Mouse (Mus musculus): ENCODE measurements at regions not wholly inside any gene's neighbourhood (a gene's known extent, or its start where the extent isn't known, plus 50 kb on each side); places are given as distances from the start of the nearest gene placed in this dataset.

DNA sequence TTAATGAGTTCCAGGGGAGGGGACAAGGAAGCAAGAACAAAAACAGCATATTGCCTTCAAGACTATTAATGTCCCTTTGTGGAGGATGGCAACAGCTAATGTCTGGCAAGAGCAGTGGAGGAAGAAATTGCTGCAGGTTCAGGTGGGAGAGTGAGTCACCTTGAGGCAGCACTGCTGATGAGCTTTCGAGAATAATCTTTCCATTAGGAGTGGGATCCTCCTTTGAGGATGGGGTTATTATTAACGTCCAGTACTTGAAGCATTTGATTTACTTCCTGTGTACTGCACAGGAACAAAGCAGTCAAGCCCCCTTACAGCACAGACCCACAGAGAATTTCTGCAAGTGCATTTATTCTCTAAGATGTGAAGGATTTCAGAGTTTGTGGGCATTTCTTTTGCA lies 671.2 kb upstream of the Stxbp6 start:
- no peak for DNase-seq (ENCODE audit: low spot score)

DNA sequence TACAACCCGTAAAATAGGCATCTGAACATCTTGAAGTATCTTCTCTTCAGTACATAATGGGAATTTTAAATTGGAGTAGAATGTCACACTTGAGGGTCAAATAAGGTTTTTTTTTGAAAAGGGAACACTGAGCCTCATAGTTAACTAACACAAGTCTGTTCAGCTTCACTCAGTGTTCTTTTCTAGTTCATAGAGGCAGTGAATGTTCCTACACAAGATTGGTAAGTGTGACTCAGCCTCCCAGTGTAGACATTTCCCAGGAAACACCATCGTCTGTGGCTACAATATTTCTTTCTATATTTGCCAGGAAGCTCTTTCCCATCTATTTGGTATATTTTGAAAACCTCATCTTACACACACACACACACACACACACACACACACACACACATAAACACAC lies 670.1 kb upstream of the Stxbp6 start:
- DNase-seq (ENCODE audit: low spot score), result no peak

DNA sequence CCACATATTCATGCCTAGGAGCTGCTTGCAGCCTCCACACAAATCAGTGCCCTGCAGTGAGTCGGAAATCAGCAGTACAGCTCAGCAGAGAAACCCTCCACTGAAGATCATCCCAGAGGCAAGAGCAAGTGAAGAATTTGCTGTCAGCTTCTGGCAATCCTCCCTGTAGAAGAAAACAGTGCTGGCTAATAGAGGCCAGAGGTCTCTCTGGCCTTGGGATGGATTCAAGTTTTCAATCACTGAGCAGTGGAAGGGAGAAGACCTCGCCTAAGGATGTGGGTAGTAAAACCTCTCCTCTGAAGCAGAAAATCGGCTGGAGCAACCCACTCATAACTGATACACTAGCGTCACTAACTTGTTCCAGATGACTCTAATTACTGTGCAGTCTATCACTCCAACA lies 659.2 kb upstream of the Stxbp6 start:
- DNase-seq (ENCODE audit: low spot score), result no peak

DNA sequence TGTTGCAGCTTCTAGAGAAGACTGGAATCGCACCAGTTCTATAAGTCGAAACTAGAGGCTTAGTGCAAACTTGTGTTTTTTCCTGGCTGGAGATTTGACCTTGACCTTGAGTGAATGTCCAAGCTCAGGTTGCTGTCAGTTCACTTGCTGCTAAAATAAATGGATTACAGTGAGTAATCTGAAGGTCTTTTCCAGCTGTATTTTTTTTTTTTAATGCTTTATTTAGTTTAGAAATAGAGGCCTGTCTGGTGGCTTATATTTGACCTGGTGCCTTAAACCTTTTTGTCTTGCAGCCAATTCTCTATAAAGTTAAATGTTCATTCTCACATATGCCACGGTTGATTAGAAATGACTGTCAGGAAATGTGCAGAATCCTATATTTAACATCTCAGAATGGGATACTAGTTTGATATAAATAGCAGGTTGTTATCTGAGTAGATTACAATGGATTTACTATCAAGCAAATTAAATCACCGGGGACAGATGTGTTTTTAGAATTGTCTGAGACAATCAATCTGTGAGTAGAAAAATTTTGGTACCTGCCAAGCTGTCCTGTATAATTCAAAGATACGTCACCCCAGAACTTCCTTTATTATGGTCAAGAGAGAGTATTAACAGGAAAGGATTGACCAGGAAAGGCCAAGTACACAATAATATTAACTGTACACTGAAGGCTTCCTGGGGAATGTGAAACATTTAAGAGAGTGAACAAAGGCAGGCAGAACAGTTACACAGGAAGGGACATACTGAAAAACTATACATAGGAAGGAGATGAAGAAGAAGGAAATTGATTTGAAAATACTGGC lies 650.3 kb upstream of the Stxbp6 start:
- no peak for DNase-seq (ENCODE audit: low spot score)

DNA sequence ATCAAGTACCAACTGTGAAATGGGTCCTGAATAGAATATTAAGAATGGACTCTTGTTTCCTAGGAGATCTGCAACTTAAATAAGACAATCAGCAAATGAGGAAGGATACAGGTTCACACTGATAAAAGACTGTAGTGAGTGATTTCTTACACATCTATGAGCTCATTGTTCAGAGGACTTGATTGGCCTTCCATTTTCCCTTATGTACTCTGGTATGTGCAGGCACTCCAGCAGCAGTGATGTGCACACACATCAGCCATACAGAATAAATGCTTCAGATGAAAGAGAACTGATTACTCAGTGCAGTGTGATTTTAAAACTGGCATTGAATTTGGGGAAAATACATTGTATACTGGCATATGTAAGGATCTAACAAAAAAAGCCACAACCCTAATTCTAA lies 636.8 kb upstream of the Stxbp6 start:
- DNase-seq (ENCODE audit: low spot score), result no peak

DNA sequence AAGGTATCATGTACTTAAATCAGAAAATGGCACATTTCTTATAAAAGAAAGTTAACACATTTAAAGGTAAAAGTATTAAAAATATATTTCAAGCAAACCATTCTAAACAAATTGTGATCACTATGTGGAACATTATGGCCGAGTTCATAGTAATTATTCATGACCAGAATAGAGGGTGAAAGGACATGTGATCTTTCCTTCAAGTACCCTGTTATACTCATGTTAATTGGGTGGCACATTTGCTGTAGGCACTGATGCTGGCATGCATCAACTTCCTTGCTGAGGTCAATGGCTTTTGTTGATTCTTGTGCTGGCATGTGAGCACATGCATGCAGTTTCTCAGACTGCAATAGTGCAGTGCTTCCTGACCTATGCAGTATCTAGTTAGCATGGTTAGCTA lies 636.3 kb upstream of the Stxbp6 start:
- no peak for DNase-seq (ENCODE audit: low spot score)

DNA sequence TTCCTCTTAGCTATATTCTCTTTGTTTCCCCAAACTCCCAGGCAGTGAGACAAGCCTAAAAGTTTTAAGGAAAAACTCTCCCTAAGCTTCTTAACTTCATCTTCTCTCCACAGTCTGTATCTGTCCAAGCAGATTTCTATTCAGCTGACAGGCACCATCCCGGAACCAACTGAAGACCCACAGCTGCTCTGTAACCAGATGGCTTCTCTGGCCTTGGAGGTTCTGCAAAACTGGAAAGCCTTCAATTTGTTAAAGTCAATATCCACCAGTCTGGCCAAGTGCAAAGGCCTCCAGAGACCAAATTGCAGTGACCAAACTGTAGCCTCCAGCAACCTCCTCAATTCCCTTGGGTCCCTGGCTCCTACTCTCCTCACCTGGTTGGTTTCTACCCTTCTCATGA lies 614.8 kb upstream of the Stxbp6 start:
- no peak for DNase-seq (ENCODE audit: low spot score)

DNA sequence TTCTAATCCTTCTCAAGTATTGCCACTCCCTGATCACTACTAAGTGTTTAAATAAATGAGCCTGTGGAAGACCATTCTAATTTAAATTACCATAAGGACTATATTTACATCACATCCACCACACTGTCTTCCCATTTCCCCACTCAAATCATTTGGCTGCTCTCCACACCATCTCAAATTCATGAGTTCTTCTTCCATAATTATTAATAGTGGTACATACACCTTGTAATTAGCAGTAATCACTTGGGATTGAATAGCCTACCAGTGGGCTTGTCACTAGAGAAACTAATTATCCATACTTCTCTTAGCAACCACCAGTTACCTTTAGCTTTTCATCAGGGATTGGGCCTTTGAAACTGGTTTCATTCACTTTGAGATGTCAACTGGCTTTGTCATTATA lies 612.3 kb upstream of the Stxbp6 start:
- DNase-seq (ENCODE audit: low spot score), result no peak

DNA sequence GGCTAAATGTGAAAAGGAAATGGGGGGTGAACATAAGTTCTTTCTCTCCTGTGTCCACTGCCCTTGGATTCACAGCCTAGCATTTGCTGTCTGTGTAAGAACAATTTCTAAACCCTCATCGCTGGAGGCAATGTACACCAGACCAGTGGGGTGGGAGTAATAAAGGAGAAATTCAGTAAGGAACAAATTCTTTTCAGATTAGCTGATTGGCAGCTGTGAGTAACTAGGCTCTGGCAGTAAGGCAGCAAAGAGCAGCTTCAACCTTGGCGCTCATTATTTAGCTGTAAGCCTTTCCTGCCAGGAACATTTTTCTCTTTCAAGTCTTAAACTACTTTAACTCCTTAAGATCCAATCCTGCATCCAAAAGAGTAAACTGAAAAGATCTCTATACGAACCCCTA lies 597.9 kb upstream of the Stxbp6 start:
- no peak for DNase-seq (ENCODE audit: low spot score)

DNA sequence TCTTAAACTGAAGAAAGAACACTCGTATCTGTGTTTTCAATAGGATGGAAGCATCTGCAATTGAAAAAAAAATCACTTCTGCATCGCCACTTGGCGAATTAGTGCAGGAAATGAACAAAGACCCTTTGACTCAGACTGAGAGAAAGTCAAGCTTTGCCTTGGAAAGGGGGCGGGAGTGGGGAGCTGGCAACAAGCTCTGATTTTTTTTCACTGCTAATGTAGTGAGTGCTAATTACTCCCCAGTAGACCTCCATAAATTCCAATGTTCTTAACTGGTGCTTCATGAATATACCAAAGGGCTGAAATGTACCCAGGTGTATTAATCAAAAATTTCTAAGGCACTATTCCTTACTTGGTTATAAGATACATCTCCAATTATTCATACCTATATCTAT lies 597.0 kb upstream of the Stxbp6 start:
- no peak for DNase-seq (ENCODE audit: low spot score)

DNA sequence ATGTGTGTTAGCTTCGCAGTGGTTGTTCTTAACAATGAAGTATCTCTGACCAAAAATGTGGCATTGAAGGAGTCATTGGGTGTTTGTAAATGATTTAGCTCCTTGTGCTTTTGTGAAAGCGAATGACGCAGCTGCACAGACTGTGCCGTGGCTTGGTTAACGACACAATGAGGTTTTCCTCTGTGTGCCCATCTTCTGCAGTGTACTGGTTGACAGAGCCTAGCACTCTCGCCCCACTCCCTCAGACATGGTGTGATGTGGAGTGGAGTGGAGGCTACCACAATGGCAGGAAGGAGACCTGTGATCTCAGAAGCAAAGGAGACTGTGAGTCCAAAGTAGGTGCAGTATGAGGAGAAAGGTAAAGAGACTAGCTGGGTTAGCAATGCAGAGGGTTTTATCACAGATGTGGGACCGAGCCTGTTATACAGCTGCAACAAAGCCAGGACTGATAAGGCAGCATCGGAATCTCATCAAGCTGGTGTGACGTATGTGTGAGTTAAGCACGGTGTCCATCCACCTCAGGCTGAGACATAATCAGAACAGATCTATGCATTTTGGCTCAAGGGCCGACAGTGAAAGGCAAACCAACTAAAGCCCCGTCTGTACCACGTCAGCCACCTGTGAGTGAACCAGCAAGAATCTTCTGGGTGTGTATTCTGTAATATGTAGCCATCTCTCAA lies 596.5 kb upstream of the Stxbp6 start:
- DNase-seq (ENCODE audit: low spot score), result no peak

DNA sequence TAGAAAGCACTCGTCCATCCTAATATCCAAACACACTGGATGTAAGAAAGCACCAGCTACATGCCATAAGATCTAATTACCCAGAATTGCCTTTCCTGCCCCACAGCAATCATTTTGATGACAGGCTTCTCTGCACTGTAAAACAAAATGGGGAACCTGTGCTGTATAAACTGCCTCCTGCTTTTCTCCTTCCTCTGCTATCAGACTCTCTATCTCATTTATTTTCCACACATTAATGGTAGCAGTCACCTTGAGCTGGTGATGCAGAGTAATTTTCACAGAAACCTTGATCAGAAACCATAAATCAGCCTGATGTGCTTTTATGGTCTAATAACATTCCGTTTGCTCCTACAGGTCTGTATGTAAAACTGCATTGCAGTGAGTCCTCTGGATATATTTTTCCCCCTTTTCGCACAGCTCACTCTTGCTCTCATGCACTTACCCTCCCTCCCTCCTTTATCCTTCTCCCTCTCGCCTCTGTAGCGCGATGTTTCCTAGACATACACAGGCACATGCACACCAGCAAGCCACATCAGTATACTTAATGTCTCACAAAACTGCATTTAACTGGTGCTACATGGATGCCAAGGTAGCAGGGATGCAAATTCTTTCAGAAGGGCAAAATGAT lies 595.9 kb upstream of the Stxbp6 start:
- DNase-seq (ENCODE audit: low spot score), result no peak

DNA sequence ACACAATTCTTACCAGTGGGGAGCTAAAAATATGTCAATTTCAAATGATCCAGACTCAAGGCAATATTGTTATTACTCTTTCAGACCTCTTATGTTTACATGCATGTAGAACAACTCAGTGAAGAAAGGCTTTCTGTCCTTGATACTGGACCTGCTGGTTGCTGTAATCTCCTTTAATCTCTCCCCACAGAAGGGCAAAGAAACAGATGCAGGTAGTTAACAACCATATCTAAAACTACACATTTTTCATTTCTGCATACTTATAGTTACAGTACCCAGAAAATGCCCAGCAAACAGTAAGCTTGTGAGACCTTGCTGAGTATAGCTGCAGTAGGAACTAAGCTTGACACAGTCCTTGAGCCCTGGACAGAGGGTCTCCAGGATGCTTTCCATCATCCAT lies 585.1 kb upstream of the Stxbp6 start:
- DNase-seq (ENCODE audit: low spot score), result no peak

DNA sequence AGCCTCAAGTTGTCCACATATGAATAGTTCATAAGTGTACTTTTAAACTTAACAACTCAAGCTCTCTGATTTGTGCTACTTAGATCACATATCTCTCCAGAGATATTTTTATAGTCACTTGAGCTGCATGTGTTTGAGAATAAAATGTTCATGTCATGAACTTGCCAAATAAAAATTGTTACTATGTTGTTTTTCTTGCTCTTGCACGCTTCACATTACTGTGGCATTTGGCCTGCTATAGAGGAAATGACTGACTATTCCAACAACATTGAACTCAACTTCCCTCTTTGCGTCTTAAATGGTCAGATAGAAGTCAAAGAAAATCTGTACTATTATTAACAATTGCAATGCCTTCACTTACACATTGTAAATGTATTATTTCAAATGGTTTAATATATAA lies 582.1 kb upstream of the Stxbp6 start:
- DNase-seq (ENCODE audit: low spot score), result no peak

DNA sequence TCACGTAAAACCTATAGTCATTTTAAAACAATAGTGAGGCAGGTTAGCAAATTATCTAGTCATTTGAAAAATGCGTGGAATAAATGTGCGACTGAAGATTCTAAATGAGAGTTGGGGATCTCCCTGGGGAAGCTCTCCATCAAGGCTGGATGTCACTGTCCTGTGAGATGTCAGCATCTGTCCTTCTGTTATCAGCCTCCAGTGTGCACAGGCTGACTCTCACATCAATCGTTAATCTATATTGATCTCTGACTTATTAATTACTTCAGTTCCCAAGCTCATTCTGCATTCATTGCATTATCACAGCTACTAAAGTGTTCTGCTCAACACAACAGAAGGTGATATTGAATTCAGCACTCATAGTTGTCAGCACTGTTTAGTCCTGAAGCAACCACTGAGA lies 574.1 kb upstream of the Stxbp6 start:
- DNase-seq (ENCODE audit: low spot score), result no peak

DNA sequence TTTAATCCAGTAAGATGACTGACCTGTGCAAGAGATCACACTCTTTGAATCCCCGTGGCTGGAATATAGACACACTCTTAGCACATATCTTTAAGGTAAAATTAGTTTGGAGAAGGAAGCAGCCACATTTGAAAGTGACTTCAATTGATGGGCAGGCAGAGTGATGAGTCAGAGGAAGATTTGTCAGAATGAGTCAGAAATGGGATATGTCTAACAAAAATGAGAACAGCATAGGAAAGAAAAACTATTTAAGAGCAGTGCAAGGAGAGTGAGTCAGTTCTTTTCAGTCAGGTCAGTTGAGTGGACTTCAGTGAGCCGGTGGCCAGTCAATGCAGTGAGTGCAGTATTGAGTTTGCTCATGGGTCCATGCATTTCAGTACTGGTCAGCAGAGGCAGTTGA lies 569.7 kb upstream of the Stxbp6 start:
- DNase-seq (ENCODE audit: low spot score), result no peak

DNA sequence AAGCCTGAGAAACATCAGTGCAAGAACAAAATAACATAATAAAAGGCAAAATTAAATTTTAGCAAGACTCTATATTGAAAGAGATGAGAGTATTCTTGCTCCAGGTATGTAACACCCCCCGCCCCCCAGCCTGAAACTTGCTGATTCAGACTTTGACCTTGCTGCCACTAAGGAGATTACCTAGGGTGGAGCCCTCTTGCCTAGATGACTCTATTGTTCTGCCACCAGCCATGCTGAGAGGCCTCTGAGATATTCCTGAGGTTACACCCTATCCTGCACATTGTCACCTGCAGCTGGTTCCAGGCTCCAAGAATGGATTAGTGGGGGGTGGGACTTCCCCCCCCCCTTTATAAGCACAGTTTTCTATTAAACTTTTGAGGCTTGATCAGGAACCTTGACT lies 548.3 kb upstream of the Stxbp6 start:
- DNase-seq (ENCODE audit: low spot score), result no peak

DNA sequence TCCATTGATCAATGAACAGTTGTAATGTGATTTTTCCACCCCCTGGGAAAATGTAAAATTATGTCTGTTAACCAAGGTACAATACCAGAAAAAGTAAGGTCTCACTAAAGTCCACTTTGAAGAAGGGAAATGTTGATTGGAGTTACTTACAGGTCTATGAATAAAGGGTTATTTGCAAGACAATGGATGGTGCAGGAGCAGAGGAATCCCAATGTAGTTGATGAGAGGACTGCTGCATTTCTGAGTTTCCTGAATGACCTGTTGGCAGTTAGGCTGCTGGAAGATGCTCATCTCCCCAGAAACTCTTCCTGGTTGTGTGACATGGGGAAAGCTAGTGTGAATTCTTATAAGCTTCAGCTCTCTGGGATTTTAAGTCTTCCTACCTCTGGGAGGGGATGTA lies 545.5 kb upstream of the Stxbp6 start:
- DNase-seq (ENCODE audit: low spot score), result no peak

DNA sequence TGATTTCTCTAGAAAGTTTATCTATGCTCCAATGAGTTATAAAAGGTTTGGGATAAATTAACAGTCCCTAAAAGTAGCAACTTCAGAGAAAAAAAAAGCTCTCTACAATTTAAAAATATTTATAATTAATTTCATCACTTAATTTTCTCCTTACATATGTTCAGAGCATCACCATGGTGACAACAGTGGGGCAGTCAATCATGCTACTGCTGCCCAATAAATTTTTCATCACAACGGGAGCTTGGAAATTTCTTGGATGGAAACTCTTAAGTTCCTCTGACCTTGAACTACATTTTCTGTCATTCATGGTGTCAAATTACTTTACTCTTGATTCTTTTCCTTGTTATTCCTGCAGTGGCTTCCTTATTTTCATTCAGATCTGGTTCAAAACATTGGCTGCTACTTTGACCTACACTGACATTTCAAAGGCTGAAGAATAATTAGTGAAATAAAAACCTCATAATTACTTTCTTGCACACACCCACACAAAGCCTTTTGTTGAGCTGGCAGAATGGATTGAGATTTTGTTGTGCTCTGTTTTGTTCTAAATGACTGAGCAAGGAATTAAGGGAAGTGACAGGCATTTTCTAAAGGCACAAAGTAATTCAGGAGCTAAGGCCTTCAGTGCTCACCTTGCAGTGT lies 540.1 kb upstream of the Stxbp6 start:
- no peak for DNase-seq (ENCODE audit: low spot score)

DNA sequence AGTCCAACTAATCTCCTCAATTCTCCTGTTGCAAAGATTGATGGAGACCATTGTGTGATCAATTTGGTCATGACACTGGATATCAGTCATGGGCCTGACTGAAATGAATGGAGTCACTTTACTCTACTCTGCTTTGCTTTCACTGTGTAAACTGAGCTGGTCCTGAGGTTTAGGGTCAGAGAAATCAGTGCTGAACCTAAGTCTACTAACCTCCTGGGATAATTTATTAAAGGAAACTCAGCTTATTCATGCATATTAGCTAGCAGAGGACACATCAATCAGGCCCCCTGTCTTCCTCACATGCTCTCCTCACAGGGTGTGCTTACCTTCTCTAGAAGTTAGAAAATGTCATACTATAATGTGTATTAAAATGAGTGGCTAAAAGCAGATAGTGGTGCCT lies 539.6 kb upstream of the Stxbp6 start:
- no peak for DNase-seq (ENCODE audit: low spot score)

DNA sequence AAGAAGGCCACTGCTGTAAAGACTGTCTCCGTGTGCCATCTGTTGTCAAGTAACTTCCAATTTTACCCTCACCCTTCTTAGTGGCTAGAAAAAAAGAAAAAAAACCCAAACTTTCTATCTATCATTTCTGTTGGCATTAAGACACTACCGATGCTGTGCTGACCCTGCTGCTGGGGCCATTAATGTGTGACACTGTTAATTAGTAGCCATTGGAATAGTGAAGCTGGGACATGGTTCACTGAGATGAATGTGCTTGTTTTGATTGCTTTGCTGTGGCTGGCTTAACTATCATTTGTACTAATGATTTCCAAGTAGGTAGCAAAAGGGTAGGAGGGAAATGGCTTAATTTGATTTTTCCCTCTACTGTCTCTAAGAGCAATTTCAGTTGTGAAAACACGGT lies 524.9 kb upstream of the Stxbp6 start:
- DNase-seq (ENCODE audit: low spot score), result no peak

DNA sequence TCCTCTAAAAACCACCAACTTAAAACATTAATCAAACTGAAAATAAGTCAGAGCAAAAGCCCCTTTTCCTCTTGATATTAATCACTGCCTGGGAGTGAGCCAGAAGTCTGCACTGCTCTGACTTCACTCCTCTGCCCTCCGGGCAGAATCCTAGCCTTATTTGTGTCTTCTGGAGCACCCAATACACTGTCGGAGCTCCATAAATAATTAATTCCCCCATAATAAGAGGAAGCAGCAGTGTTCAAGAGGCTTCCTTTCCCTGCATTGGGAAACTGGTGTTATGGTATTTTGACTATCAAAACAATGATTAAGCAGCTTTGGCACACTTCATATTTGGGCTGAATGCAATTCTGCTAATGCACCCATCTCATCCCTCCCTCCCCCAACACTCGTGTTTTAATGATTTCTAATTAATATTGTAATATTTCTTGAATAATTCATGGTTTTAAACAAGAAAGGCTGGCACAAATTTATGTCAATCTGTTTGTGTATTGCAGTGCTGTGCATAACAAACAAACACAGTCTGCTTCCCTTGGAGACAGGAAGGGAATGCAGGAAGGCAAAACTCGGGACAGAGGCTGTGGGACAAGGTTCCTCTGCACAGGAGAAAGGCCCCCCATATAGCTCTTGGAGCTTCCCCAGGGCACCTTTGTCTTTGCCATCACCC lies 523.5 kb upstream of the Stxbp6 start:
- DNase-seq (ENCODE audit: low spot score), result no peak

DNA sequence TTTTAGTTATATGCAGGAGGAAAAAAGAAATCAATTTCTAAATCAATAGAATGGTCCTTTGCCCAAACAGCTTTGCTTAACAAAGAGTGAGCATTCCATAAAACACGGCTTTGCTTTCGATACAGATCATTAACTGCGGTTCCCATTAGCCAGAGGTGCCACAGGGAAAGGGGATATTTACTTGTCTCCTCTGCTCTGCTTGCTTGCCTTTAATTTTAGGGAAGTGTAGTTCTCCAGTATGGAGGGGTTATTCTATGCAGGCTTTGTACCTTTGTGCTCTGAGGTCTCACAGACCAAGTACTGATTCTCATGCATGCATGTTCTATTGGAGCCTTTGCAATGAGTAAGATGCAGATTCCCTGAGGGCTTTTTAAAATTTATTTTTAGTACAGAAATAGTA lies 520.2 kb upstream of the Stxbp6 start:
- no peak for DNase-seq (ENCODE audit: low spot score)
